Mouse (Mus musculus): ENCODE measurements at regions not wholly inside any gene's neighbourhood (a gene's known extent, or its start where the extent isn't known, plus 50 kb on each side); places are given as distances from the start of the nearest gene placed in this dataset.
"Not testable (repeated sequence)": the region's sequence is repeated elsewhere in the genome, so short reads cannot be mapped to it uniquely, and the experiment has no call there.

DNA sequence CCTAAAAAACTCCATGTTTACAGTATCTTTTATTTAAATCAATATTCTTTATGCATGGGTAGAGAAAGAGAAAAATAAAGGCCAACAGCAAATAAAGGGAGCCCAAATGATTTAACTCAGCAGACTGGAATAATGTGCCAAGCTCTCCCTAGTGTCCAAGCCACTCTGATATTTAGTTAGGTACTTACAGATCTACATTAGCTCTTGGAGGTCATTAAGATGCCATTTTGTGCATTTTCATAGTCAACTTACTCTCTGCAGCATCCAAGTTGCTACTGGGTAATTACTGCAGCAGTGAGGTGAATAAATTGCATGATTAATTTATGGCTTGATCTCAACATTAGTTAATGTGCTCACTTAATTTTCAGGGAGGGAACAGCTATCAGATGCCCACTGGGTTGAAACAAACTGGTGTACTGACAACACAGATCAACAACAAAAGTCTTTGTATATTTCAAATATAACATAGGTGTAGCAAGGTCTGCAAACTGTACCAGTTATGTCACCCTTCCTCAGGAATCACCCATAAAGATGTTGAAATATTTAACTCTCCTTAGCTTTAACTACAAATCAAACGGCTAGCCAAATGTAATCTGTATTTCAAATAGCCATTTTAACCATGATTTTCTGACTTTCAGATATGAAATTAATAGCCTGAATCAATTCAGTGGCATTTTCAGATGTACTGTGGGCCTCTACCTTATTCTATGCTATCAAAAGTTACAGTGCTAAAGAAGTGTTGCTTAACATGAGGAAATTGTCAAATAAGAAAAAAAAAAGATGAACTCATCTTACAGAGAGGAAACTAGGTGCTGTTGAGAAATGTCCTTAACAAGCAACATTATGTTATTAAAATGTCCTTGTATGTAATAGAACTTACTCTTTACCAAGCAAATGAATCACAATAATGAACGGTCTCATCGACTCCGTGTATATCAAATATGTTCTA, 163.8 kb upstream of the Hapln1 start:
- DNase-seq = no peak

- no peak for DNase-seq
These were observed 161.2 kb upstream of the Hapln1 start for GRCm38 (mm10) chr13:89378365-89378764.

DNA sequence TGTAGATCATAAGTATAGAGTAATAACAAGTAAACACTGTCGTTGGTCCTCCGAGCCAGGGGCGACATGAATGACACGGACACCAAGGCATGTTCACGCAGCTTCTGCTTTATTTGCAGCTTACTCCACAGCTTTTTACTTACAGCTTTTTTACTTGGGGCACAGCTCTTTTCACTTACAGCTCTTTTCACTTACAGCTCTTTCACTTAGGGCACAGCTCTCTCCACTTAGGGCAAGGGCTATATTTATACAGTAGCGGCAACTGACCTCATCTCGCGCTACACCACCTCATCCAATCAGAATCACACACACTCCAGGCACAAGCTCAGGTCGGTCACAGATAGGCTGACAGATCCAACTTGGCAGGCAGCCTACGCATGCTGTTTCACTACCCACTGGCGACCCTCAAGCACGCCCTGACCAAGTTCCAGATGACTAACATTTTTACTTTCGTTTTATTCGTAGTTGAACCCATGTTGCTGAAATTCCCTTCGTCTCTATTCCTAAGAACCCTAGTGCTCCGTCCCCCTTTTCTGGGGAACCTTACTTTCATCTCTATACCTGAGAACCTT, 155.9 kb upstream of the Hapln1 start:
- DNase-seq = not testable (repeated sequence)

DNA sequence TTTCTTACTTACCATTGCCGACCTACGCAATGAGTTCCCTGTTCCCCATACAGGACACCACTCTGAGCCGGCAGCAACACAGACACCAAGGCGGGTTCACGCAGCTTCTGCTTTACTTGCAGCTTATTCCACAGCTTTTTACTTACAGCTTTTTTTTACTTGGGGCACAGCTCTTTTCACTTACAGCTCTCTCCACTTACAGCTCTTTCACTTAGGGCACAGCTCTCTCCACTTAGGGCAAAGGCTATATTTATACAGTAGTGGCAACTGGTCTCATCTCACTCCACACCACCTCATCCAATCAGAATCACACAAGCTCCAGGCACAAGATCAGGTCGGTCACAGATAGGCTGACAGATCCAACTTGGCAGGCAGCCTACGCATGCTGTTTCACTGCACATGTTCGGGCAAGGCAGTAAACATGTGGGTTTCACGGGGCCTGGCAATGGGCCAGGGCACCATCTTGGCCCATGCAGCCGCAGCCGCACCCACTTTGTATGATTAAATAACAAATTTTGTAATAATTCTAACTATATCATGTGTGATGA, 154.9 kb upstream of the Hapln1 start:
- DNase-seq = no peak

GRCm38 (mm10) chr13:89387416-89387815, 152.2 kb upstream of the Hapln1 start:
- no peak for DNase-seq

DNA sequence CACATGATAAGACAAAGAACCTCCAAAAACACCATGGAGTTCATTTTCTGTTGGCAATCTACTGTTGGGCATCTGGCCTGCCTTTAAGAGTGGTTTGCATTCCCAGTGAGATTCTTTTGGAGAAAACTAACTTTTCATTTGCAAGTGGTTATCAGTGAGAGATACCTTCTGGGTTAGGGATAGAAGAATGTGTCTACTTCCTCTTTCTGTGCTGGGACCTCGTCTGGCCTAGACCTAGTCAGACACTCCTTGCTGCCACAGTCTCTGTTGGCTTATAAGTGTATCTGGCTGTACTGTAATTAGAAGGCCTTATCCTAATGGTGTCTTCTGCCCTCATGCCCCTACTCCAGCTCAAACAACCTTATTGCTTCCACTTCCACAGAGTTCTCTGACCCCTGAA, 150.4 kb upstream of the Hapln1 start:
- DNase-seq = no peak

GRCm38 (mm10) chr13:89394717-89395344, 144.8 kb upstream of the Hapln1 start:
- no peak for DNase-seq

GRCm38 (mm10) chr13:89395851-89396250, 143.7 kb upstream of the Hapln1 start:
- DNase-seq = no peak

DNA sequence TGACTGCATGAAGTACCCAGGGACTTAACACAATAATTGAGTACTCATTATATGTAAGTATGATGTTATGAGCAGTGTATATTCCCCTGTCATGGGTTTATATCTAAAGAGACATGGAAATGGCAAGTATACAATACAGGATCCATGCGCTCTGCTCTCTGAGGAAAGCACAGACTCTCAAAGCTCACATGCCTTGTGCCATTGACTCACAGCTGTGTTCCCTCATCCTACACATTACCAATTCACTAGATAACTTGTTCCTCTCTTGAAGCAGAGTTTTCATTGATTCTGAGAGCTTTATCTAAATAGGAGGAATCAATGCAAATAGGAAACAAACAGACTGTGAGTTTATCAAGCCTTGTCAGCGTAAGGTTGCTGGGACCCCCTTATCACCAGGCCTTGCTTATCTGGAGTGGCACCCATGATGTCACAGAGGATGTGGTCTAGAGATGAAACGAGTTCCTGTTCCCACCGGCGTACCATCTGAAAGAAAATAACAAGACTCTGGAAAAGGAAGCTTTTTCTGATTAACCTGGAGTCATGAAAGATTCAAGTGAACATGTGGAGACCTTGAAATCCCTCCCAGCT, 138.4 kb upstream of the Hapln1 start:
- peak; percentile 35 for DNase-seq

DNA sequence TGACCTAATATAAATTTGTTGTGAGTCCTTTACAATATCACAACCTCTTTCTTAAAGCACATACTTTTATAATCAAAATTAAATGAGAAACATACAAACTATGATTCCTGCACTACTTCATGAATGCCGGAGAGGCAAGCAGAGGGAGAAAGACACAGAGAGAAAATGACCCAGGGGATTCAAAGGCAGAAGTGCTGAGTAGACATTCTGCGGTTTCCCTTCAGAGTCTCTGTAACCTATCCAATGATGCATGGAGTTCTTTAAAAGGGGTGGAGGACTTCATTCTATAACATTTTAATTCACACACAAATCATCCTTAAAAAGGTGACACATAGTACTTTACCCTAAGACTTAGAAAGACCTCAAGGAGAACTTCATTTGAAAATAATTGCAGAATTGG, 129.1 kb upstream of the Hapln1 start:
- DNase-seq = no peak

DNA sequence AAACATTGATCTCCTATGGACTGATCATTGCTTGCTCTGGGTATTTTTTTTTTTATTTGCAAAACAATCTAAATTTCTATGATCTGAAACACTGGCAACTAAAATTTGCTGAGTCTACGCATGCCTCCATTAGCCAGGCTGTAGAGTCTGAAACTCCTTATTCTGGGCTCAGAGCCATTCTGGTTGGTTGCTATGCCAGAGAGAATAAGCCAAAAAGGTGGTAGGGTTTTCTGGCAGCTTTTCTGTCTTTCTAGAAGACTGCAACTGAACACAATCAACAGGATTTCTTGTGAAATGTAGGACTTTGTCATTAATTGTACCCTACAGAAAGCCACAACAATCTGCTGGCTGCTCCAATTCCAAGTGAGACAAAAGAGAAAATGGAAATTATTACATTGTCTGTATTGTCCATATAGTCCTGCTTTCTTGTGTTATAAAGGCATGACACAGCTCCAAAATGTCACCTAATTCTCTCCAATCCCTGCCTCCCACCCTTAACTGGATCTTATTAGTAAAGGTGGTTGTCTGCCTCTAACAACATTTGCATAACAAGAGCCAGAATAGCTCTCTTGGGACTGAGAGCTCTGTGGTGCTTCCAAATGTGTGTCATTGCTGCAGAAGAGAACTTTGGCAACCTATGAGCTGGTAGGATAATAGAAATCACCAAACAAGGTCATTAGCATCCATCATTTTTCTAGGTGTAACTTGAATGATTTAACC, 126.7 kb upstream of the Hapln1 start:
- DNase-seq = no peak

DNA sequence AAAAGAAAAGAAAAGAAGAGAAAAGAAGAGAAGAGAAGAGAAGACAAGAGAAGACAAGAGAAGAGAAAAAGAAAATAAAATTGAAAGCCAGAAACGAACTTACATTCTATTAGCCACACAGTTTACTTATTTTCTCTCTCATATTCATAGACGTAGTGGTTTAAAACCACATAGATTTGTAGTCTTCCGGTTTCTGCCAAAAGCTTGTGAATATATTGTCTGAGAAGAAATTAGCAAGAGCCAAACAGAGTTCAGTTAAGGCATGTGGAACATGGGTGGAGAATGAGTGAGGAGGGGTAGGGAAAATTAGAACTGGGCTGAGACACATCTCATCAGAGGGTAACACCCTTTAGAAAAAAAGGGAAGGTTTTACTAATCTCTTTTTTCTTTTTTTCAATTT, 120.8 kb upstream of the Hapln1 start:
- no peak for DNase-seq

- no peak for DNase-seq
These were observed 117.8 kb upstream of the Hapln1 start for GRCm38 (mm10) chr13:89421833-89422232.

GRCm38 (mm10) chr13:89423491-89423890, 116.1 kb upstream of the Hapln1 start:
- no peak for DNase-seq

DNA sequence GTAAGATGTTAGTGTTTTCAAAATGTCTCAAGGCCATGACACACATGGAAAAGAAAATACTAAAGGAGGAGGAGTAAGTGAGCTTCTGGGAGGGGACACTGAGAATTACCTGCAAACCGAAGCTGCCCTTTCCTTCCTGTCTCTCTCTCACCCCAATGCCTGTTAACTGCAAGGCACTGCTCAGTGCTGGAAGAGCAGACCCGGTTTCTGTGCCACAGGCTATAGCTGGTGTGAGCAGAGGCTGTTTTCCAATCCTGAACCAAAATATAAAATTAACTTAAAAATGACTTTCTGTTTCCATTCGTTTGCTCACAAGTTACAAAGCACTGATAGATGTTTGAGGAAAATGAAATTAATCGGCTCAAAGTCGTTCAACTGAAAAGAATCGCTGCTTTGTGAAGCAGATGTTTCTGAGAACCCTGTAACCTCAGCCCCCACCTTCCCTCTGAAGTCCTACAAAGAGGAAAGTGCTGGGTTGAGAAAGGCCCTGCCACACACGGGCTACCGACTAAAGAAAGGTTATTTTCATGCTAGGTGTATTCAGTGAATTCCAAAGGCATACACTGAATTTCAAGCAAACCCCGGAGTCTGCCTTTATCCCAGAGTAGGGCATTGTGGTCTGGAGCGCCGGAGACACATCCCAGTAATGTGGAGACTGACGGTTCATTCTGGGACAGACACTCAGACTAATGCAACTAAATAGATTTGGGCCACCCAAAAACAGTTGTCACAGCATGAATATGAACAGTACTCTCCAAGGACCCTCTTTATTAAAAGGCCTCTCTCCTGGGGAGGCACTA, 111.1 kb upstream of the Hapln1 start:
- DNase-seq = peak; percentile 41

DNA sequence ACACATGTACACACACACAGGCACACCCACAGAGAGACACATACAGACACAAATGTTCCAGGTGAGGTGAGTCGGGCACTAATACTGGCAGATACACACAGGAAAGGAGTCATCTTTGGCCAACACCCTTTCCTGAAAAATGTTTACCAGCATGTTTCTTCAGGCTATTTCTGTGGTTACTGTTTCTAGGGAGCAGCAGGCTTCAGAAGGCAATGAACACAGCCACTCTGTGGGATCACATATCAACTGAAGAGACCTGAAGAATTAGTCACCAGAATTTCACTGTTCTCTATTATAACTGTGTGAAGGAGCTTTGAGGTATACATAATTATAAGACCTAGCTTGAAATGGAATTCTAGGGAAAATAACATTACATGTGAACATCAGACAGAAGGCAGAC, 94.7 kb upstream of the Hapln1 start:
- no peak for DNase-seq

GRCm38 (mm10) chr13:89453819-89454218, 85.8 kb upstream of the Hapln1 start:
- no peak for DNase-seq

- no peak for DNase-seq
These were observed 85.2 kb upstream of the Hapln1 start for GRCm38 (mm10) chr13:89454249-89455018.

GRCm38 (mm10) chr13:89463746-89464145, 75.8 kb upstream of the Hapln1 start:
- DNase-seq = no peak
